Mouse (Mus musculus) ES-Bruce4 (cell line): Measurements from ENCODE around the gene Asic2. TPM values are rescaled to one million over a fixed set of nuclear protein-coding genes. Genes with fewer than 3 reads are reported as not detected.

Source experiments
- H3K27ac ChIP-seq: 2 replicates; pipeline ENCODE4 v1.5.1; 2012; ENCODE audit warnings: low read length, inconsistent platforms; ENCODE audit not compliant: insufficient read depth
- H3K27me3 ChIP-seq: 2 replicates; pipeline ENCODE4 v1.6.1; 2012; ENCODE audit warnings: mild to moderate bottlenecking, low read length, inconsistent platforms; ENCODE audit not compliant: control insufficient read depth, poor library complexity, insufficient read depth, severe bottlenecking
- H3K36me3 ChIP-seq: 2 replicates; pipeline ENCODE4 v1.6.1; 2012; ENCODE audit warnings: inconsistent platforms, mild to moderate bottlenecking, low read length, moderate library complexity; ENCODE audit not compliant: control insufficient read depth, poor library complexity, insufficient read depth, severe bottlenecking
- H3K4me1 ChIP-seq: one replicate; pipeline ENCODE4 v1.8.1; 2011; ENCODE audit warnings: low read length; ENCODE audit not compliant: control insufficient read depth, insufficient read depth
- H3K4me3 ChIP-seq: 2 replicates; pipeline ENCODE4 v1.5.1; 2011; ENCODE audit warnings: low read depth, mild to moderate bottlenecking, low read length
- H3K9ac ChIP-seq: 2 replicates; pipeline ENCODE4 v1.6.1; 2012; ENCODE audit warnings: low read depth, mild to moderate bottlenecking, inconsistent platforms; ENCODE audit not compliant: poor library complexity, severe bottlenecking
- H3K9me3 ChIP-seq: replicated peaks from 2 replicates; pipeline ENCODE4 v1.6.1; 2012; ENCODE audit warnings: mild to moderate bottlenecking, low read length, inconsistent platforms; ENCODE audit not compliant: control insufficient read depth, poor library complexity, insufficient read depth, severe bottlenecking
- CTCF ChIP-seq: IDR thresholded peaks from one replicate; pipeline ENCODE4 v1.8.1; 2011; ENCODE audit warnings: low read depth, low read length
- EP300 ChIP-seq: IDR thresholded peaks from 2 replicates; pipeline ENCODE4 v1.6.1; 2011; ENCODE audit warnings: low read depth, low read length; ENCODE audit not compliant: insufficient read depth
- POLR2A ChIP-seq: IDR thresholded peaks from one replicate; pipeline ENCODE4 v1.8.1; 2011; ENCODE audit warnings: low read length; ENCODE audit not compliant: insufficient read depth
- polyA plus RNA-seq: library from polyadenylated mRNA; stranded (reverse); fragments of >200 nt; gene quantifications from 2 replicates; pipeline ENCODE4 v1.2.4, GENCODE M21; 2011; ENCODE audit warnings: low read depth; ENCODE audit not compliant: missing spikeins, insufficient read depth, insufficient read length

Asic2 gene
- polyA plus RNA-seq, 1 experiment: not detected

- Histone ChIP-seq H3K4me3 (no peak overlapping the region), H3K4me1 (no peaks in the 10 kb centered on the region), H3K9me3 (peaks cover 10% of the 10 kb centered on the region), H3K27me3 (no peaks in the 10 kb centered on the region), H3K36me3 (no peaks in the 10 kb centered on the region), H3K27ac (no peak overlapping the region), H3K9ac (no peak overlapping the region)
- TF ChIP-seq EP300 (no peak), POLR2A (no peak), CTCF (no peak)
Measured at GRCm38 (mm10) chr11:81164890-81165289, 803.4 kb downstream of the Asic2 start.

GRCm38 (mm10) chr11:81163056-81163455 lies 805.2 kb downstream of the Asic2 start:
- no peaks in the 10 kb centered on the region for H3K4me1 ChIP-seq
- TF ChIP-seq EP300 (no peak), CTCF (no peak), POLR2A (no peak)
- no peak overlapping the region for H3K9ac ChIP-seq
- H3K9me3 ChIP-seq: peaks cover 10% of the 10 kb centered on the region
- H3K27ac ChIP-seq: no peak overlapping the region
- no peaks in the 10 kb centered on the region for H3K36me3 ChIP-seq
- H3K4me3 ChIP-seq: no peak overlapping the region
- H3K27me3 ChIP-seq: peaks cover 3% of the 10 kb centered on the region

GRCm38 (mm10) chr11:81153841-81154240 lies 814.4 kb downstream of the Asic2 start:
- Histone ChIP-seq H3K4me1 (no peaks in the 10 kb centered on the region), H3K27ac (no peak overlapping the region), H3K4me3 (peak overlapping the region; percentile 22), H3K36me3 (no peaks in the 10 kb centered on the region), H3K27me3 (peaks cover 4% of the 10 kb centered on the region), H3K9ac (no peak overlapping the region), H3K9me3 (no peaks in the 10 kb centered on the region)
- no peak for TF ChIP-seq EP300

- Histone ChIP-seq H3K9ac (peak overlapping the region; percentile 84), H3K27ac (no peak overlapping the region), H3K4me1 (no peaks in the 10 kb centered on the region), H3K9me3 (no peaks in the 10 kb centered on the region), H3K36me3 (no peaks in the 10 kb centered on the region), H3K27me3 (peaks cover 4% of the 10 kb centered on the region), H3K4me3 (peak overlapping the region; percentile 56)
- TF ChIP-seq POLR2A (no peak), CTCF (no peak), EP300 (no peak)
Measured at GRCm38 (mm10) chr11:81153161-81153840, 815.0 kb downstream of the Asic2 start.

- H3K27me3 ChIP-seq: peaks cover 4% of the 10 kb centered on the region
- H3K27ac ChIP-seq: no peak overlapping the region
Measured at GRCm38 (mm10) chr11:81152460-81153160, 815.6 kb downstream of the Asic2 start.

GRCm38 (mm10) chr11:81152021-81152385 lies 816.3 kb downstream of the Asic2 start:
- no peak overlapping the region for H3K27ac ChIP-seq

More at GRCm38 (mm10) chr11:81152460-81153160, 815.6 kb downstream of the Asic2 start:
- TF ChIP-seq POLR2A (no peak), EP300 (no peak), CTCF (peak; percentile 39)
- Histone ChIP-seq H3K36me3 (no peaks in the 10 kb centered on the region), H3K4me3 (peak overlapping the region; percentile 56), H3K9ac (peak overlapping the region; percentile 84), H3K4me1 (no peaks in the 10 kb centered on the region), H3K9me3 (no peaks in the 10 kb centered on the region)

More at GRCm38 (mm10) chr11:81152021-81152385, 816.3 kb downstream of the Asic2 start:
- no peaks in the 10 kb centered on the region for H3K9me3 ChIP-seq
- peaks cover 4% of the 10 kb centered on the region for H3K27me3 ChIP-seq
- peak overlapping the region; percentile 84 for H3K9ac ChIP-seq
- no peak for TF ChIP-seq EP300
- TF ChIP-seq CTCF: peak; percentile 31
- no peaks in the 10 kb centered on the region for H3K4me1 ChIP-seq
- H3K4me3 ChIP-seq: peak overlapping the region; percentile 77
- H3K36me3 ChIP-seq: no peaks in the 10 kb centered on the region
